ENCODE assay signal across 15 mouse cellular contexts in the genomic region with DNA sequence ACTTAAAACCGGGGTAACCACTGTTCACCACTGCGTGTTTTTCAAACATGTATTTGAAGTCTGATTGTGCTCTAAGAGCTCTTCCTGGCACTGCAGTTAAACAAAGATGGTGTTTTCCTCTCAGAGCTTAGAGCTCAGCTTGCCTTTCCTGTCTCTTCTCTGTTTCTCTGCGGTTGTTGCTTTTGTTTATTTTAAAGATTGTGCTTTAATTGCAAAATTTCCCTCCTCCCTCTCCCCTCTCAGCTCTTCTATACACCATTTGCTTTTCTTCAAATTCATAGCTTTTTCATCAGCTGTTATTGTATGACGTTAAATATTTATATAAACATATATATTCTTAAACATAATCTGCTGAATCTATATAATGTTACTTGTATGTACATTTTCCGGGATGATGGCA.
"Had no signal": no experiment of that assay in that cellular context is flagged by ENCODE, and none has a peak within 500 bp of the region (broad histone marks: within the 10 kb centered on the region; RNA-seq: fewer than 3 reads in every experiment).

No protein-coding gene starts in this region.

- H3K4me3 ChIP-seq: hindbrain, embryonic 15.5 days; left cerebral cortex, adult 2 months; limb, embryonic 10.5 days; liver, embryonic 12.5 days; midbrain, embryonic 10.5 days; neural tube, embryonic 12.5 days had no signal

- H3K27ac ChIP-seq: hindbrain, embryonic 15.5 days; left cerebral cortex, adult 2 months; limb, embryonic 10.5 days; liver, embryonic 12.5 days; midbrain, embryonic 10.5 days; neural tube, embryonic 12.5 days had no signal

- H3K4me2 ChIP-seq: hindbrain, embryonic 15.5 days; liver, embryonic 12.5 days; neural tube, embryonic 12.5 days had no signal

- H3K9ac ChIP-seq: hindbrain, embryonic 15.5 days; liver, embryonic 12.5 days; neural tube, embryonic 12.5 days had no signal

- H3K9me3 ChIP-seq: hindbrain, embryonic 15.5 days; limb, embryonic 10.5 days; liver, embryonic 12.5 days; midbrain, embryonic 10.5 days; neural tube, embryonic 12.5 days had no signal

- DNase-seq: kidney, adult 2 months; kidney, postnatal 10 days; lung, postnatal 36 days; midbrain, embryonic 14.5 days; retina, postnatal 1 day; right cerebral cortex, postnatal 4 days; spleen, adult 18-20 months; thymus, adult 18-20 months; thymus, postnatal 14 days had no signal

- H3K36me3 ChIP-seq: hindbrain, embryonic 15.5 days; limb, embryonic 10.5 days; liver, embryonic 12.5 days; midbrain, embryonic 10.5 days; neural tube, embryonic 12.5 days had no signal

- H3K4me1 ChIP-seq: limb, embryonic 10.5 days; liver, embryonic 12.5 days had no signal

- ATAC-seq: liver, embryonic 12.5 days had no signal

- H3K27me3 ChIP-seq: liver, embryonic 12.5 days; neural tube, embryonic 12.5 days had no signal
